Mouse (Mus musculus) lung, postnatal 0 days (tissue): Measurements from ENCODE around the gene Nprl2. TPM values are rescaled to one million over a fixed set of nuclear protein-coding genes. Genes with fewer than 3 reads are reported as not detected.
A peak's percentile ranks its signal among the peaks of the same experiment; 100 is the strongest.

Source experiments
- ATAC-seq: fragments of 200-750 bp; cut with Nextera tagmentation; 2 replicates; pipeline ENCODE4 v1.8.0; 2017; ENCODE audit warnings: moderate library complexity
- DNase-seq: peaks from one replicate; pipeline ENCODE4 v3.0.0-alpha.2; 2016; ENCODE audit warnings: low spot score
- H3K27ac ChIP-seq: fragments of 300-500 bp; sonication (generic); 2 replicates; pipeline ENCODE4 v1.5.1; 2014; ENCODE audit warnings: antibody characterized with exemption, mild to moderate bottlenecking, low read length, mixed read lengths
- H3K27me3 ChIP-seq: fragments of 300-500 bp; sonication (generic); replicated peaks from 2 replicates; pipeline ENCODE4 v1.6.1; 2014; ENCODE audit warnings: low read length, mixed read lengths; ENCODE audit not compliant: insufficient read depth
- H3K36me3 ChIP-seq: fragments of 300-500 bp; sonication (generic); 2 replicates; pipeline ENCODE4 v1.6.1; 2014; ENCODE audit warnings: low read length, mixed read lengths; ENCODE audit not compliant: insufficient read depth
- H3K4me1 ChIP-seq: fragments of 300-500 bp; sonication (generic); 2 replicates; pipeline ENCODE4 v1.6.1; 2014; ENCODE audit warnings: antibody characterized with exemption, low read depth, low read length, mixed read lengths; ENCODE audit not compliant: insufficient read depth
- H3K4me2 ChIP-seq: fragments of 300-500 bp; sonication (generic); replicated peaks from 2 replicates; pipeline ENCODE4 v1.6.1; 2014; ENCODE audit warnings: low read depth, mild to moderate bottlenecking, low read length, moderate library complexity, mixed read lengths
- H3K4me3 ChIP-seq: fragments of 300-500 bp; sonication (generic); 2 replicates; pipeline ENCODE4 v1.5.1; 2014; ENCODE audit warnings: low read depth, low read length
- H3K9ac ChIP-seq: fragments of 300-500 bp; sonication (generic); replicated peaks from 2 replicates; pipeline ENCODE4 v1.6.1; 2014; ENCODE audit warnings: low read depth, mild to moderate bottlenecking
- H3K9me3 ChIP-seq: fragments of 300-500 bp; sonication (generic); 2 replicates; pipeline ENCODE4 v1.6.1; 2016; ENCODE audit warnings: low read length, mixed read lengths
- CTCF ChIP-seq: IDR thresholded peaks from 2 replicates; pipeline ENCODE4 v1.5.1; 2016; ENCODE audit warnings: antibody characterized with exemption, mild to moderate bottlenecking
- EP300 ChIP-seq: IDR thresholded peaks from 2 replicates; pipeline ENCODE4 v1.6.1; 2016; ENCODE audit warnings: antibody characterized with exemption, mild to moderate bottlenecking, control low read depth
- WGBS: fragments of 180-500 bp; shearing (Covaris S2); extraction: QIAGEN DNeasy Blood & Tissue Kit; methylation state at CpG from one replicate; pipeline ENCODE4 v1.1.7; 2014; 5-methylcytosine and 5-hydroxymethylcytosine counted together
- polyA plus RNA-seq: library from polyadenylated mRNA; unstranded; fragments of >200 nt; fragmentation: Nextera tagmentation; extraction: Ambion mirVana; gene quantifications from 2 replicates; pipeline ENCODE4 v1.2.1, GENCODE M21; 2015

Gene Nprl2
- polyA plus RNA-seq, 1 experiment from 2014 or later = 28.0 TPM

DNA sequence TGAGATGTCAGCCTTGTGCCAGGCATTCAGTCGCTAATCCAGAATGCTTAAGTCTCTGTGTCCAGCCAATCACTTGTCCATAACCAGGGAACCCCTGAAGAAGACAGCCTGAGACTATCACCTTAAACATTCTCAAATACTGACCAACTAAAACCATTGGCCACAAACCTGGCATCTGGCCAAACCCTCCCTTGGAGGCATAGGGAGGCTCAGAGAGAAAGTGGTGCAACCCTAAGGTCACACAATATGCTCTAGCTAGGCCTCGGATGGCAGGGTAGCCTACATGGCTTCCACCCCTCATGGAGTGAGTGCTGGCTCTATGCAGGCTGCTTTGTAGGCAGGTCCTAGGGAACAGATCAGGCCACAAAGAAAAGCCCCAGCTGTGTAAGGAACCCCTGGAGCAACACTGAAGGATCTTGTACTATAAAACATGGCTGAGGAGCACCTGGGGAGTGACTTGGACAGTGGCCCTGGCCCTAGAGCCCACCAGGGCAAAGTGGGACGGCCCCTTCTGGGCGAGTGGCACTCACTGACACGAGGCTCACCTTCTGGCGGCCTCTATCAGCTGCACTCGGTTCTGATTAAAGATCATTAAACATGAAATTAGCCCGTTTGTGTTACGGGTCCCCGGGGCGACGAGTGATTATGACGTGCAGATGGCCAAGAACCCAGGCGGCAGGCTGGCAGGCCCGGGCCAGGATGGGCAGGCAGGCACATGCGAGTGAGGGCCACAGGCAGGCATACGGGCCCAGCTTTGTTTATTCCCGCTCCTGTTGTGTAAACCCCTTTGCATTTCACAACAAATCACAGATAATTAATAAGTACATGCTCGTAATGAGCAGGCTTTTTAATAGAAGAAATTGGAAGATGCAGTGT is 37.1 kb upstream of the Nprl2 start:
- H3K27me3 ChIP-seq = no peaks in the 10 kb centered on the region
- no peak for DNase-seq
- 69% methylated on average over 19 of the region's 19 CpGs for WGBS
- no peaks in the 10 kb centered on the region for H3K9me3 ChIP-seq
- ATAC-seq = no peak
- H3K36me3 ChIP-seq = no peaks in the 10 kb centered on the region
- no peak overlapping the region for H3K4me3 ChIP-seq
- H3K9ac ChIP-seq = no peak overlapping the region
- no peaks in the 10 kb centered on the region for H3K4me1 ChIP-seq
- TF ChIP-seq EP300 = no peak
- no peak for TF ChIP-seq CTCF
- no peak overlapping the region for H3K4me2 ChIP-seq
- H3K27ac ChIP-seq = no peak overlapping the region

DNA sequence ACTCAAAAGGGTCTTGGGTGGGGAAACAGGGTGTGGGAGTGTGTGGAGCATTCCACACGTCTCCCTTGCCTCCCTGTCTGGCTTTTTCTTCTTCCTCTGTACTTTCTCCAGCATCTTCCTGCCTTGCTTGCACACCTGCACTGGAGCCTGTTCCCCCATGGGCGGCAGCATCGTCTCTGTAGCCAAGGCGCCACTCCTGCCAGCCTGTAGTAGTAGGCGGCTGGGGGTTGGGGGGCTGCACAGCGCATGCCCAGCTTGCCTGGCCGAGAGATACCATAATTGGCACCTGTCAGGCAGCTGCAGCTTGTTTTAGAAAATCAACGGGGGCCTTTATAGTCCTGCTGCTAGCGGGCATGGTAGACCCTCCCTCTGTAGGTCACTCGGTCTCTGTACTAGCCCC is 33.8 kb upstream of the Nprl2 start:
- H3K4me3 ChIP-seq = no peak overlapping the region
- no peak overlapping the region for H3K4me2 ChIP-seq
- WGBS = 53% methylated on average over 10 of the region's 10 CpGs
- no peaks in the 10 kb centered on the region for H3K9me3 ChIP-seq
- no peaks in the 10 kb centered on the region for H3K4me1 ChIP-seq
- H3K27ac ChIP-seq = no peak overlapping the region
- DNase-seq = no peak
- no peak overlapping the region for H3K9ac ChIP-seq
- no peaks in the 10 kb centered on the region for H3K27me3 ChIP-seq
- H3K36me3 ChIP-seq = no peaks in the 10 kb centered on the region
- no peak for ATAC-seq
- no peak for TF ChIP-seq EP300
- no peak for TF ChIP-seq CTCF

- H3K4me1 ChIP-seq = no peaks in the 10 kb centered on the region
- no peak overlapping the region for H3K9ac ChIP-seq
- no peaks in the 10 kb centered on the region for H3K27me3 ChIP-seq
- DNase-seq (no peak), ATAC-seq (no peak)
- TF ChIP-seq EP300 = no peak
- no peak for TF ChIP-seq CTCF
- H3K4me2 ChIP-seq = no peak overlapping the region
- H3K4me3 ChIP-seq = no peak overlapping the region
- no peaks in the 10 kb centered on the region for H3K9me3 ChIP-seq
- WGBS = 71% methylated on average over 14 of the region's 14 CpGs
- no peak overlapping the region for H3K27ac ChIP-seq
- H3K36me3 ChIP-seq = no peaks in the 10 kb centered on the region
Observed at GRCm38 (mm10) chr9:107510384-107511100, 31.5 kb upstream of the Nprl2 start.

GRCm38 (mm10) chr9:107511436-107511835 is 30.6 kb upstream of the Nprl2 start:
- WGBS = 44% methylated on average over 8 of the region's 8 CpGs
- Histone ChIP-seq H3K9ac (no peak overlapping the region), H3K4me1 (no peaks in the 10 kb centered on the region), H3K27me3 (no peaks in the 10 kb centered on the region), H3K9me3 (no peaks in the 10 kb centered on the region), H3K4me2 (no peak overlapping the region), H3K27ac (no peak overlapping the region), H3K4me3 (no peak overlapping the region), H3K36me3 (no peaks in the 10 kb centered on the region)
- DNase-seq (no peak), ATAC-seq (no peak)
- TF ChIP-seq EP300 = no peak
- TF ChIP-seq CTCF = no peak

GRCm38 (mm10) chr9:107512326-107512725 is 29.7 kb upstream of the Nprl2 start:
- H3K27me3 ChIP-seq = no peaks in the 10 kb centered on the region
- ATAC-seq (no peak), DNase-seq (no peak)
- H3K4me3 ChIP-seq = no peak overlapping the region
- H3K9ac ChIP-seq = no peak overlapping the region
- H3K4me2 ChIP-seq = no peak overlapping the region
- H3K4me1 ChIP-seq = no peaks in the 10 kb centered on the region
- no peaks in the 10 kb centered on the region for H3K9me3 ChIP-seq
- WGBS = 76% methylated on average over 16 of the region's 16 CpGs
- H3K36me3 ChIP-seq = no peaks in the 10 kb centered on the region
- H3K27ac ChIP-seq = no peak overlapping the region
- TF ChIP-seq EP300 = no peak
- TF ChIP-seq CTCF = no peak

DNA sequence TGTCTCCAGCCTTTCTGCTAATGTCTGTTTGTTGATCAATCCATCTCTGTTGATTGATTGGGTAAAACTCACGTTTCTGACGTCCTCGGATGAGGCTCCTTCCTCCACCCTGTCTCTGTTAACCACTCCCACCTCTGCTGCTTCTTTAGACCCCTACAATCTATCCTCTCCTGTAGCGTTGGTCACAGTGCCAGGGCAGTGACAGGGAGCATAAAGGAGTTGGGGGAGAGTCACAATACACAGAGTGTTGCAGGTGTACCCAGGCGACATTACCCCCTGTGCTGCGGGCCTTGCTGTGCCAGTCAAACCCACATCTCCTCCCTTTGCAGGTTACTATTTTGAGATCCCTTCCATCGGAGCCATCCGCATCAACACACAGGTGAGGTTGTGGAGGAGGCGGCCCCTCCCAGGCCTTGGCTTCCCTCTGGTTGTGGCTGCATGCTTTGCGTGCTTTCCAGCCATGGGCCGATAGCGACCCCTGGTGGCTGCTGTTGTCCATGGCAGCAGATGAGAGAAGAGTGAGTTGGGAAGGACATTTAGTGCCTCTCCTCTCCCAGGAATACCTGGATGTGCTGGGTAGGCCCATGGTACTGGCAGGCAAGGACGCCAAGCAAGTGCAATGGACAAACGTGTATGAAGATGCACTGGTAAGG is 27.6 kb upstream of the Nprl2 start:
- Histone ChIP-seq H3K4me3 (no peak overlapping the region), H3K27me3 (no peaks in the 10 kb centered on the region), H3K9me3 (no peaks in the 10 kb centered on the region), H3K9ac (no peak overlapping the region), H3K27ac (no peak overlapping the region), H3K36me3 (no peaks in the 10 kb centered on the region), H3K4me1 (no peaks in the 10 kb centered on the region), H3K4me2 (no peak overlapping the region)
- peak; percentile 100 for TF ChIP-seq CTCF
- TF ChIP-seq EP300 = no peak
- peak; percentile 44; the same call in 1 of the 2 replicates for ATAC-seq
- peak; percentile 81 for DNase-seq
- WGBS = 9% methylated on average over 14 of the region's 14 CpGs
